Mouse (Mus musculus) ovary, postnatal 10 days (tissue): ENCODE measurements around the gene Tbc1d22a.

Experiments used
- DNase-seq: peaks from one replicate; pipeline ENCODE4 v3.0.0; 2022; ENCODE audit warnings: low spot score

Gene Tbc1d22a

GRCm38 (mm10) chr15:86334745-86335144, 120.5 kb downstream of the Tbc1d22a start:
- DNase-seq = no peak

GRCm38 (mm10) chr15:86335781-86336180, 121.5 kb downstream of the Tbc1d22a start:
- DNase-seq = no peak

DNA sequence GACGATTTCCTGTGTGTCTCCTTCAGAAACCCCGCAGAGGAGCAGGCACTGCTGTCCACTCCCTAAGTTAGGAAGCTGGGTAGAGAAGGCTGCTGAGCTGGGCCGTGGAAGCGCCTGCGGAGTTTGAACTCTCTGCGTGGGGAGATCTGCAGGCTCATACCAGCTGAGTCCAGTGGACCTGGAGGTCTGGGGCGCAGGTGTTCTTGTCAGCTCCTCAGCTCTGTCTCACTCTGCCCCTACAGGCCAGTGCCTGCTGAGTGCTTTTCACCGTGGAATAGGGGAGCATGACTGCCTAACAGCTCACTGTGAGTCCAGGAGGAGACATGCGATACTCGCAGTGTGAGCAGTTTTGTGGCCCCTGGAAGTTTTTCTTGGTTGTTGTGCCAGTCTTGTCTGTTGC, 123.5 kb downstream of the Tbc1d22a start:
- no peak for DNase-seq

DNA sequence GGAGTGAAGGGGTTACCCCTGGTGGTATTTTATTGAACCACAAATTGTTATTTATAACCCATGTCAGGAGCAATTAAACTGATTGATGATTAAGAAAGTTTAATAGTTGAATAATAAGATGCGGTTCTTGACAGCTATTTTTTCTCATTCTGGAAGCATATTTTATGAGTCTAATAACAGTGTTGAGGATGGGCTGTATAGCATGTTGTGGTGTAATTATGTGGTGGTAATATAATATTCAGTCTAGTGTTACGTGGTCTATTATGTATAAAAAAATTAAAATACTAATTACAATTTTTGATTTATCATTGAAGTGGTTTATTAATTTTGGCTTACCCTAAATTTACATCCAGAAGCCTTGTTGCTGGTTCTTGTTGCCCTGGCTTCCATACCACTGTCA, 125.5 kb downstream of the Tbc1d22a start:
- no peak for DNase-seq

DNA sequence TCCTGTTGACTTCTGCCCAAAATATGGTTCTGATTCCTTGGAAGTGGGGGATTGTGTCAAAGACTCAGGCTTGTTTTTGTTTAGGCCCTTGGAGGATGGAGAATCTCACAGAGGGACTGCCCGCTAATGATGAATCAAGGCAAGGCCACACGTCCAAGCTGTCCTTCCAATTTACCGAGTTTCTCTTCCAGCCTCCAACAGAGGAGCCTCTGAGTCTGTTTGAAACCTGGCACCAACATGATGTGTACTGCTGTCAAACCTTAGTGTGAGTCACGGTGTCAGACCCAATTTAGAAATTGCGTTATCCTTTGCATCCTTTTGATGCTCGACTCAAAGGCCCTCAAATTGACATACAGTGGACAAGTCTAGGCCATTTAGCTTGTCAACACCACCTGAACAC, 126.5 kb downstream of the Tbc1d22a start:
- no peak for DNase-seq

GRCm38 (mm10) chr15:86342637-86343375, 128.5 kb downstream of the Tbc1d22a start:
- DNase-seq = no peak

DNA sequence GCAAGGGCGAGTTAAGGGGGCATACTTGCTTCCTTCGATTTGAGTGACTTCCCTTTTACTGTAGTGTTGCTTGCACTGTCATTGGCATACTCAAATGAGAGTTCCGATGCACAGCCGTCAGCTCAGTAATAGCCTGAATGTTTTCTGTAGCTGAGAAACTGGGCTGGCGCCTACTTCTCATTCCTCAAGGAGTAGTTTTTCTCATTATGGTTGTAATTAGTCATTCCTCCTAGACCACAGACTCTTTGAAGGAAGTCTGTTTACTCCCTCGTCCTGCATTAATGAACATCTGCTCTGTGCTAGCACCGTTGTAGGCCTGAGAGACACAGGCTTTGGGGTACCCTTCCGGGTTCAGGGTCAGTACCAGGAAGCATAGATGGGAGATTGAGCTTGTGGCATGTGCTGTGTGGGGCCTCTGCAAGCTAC, 130.7 kb downstream of the Tbc1d22a start:
- no peak for DNase-seq

- no peak for DNase-seq
Observed at GRCm38 (mm10) chr15:86345907-86346306, 131.6 kb downstream of the Tbc1d22a start.

GRCm38 (mm10) chr15:86346606-86347005, 132.3 kb downstream of the Tbc1d22a start:
- no peak for DNase-seq

GRCm38 (mm10) chr15:86354932-86355331, 140.7 kb downstream of the Tbc1d22a start:
- no peak for DNase-seq

- DNase-seq = no peak
Observed at GRCm38 (mm10) chr15:86355857-86356256, 141.6 kb downstream of the Tbc1d22a start.

DNA sequence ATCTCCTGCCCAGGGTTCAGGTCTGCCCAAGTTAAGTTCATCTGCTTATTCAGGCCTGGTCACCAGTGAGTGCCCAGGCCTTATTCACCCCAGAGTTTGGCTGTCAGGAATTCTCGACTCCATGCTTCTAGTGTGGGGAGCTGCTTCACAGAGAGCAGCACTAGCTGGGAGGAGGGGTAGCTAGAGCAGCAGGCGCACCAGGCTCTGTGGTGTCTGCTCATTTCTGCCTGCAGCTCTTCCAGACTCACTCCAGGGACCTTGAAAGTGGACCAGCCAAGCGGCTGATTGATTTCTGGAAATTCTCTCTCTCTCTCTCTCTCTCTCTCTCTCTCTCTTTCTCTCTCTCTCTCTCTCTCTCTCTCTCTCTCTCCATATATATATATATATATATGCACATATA, 146.1 kb downstream of the Tbc1d22a start:
- DNase-seq = no peak

DNA sequence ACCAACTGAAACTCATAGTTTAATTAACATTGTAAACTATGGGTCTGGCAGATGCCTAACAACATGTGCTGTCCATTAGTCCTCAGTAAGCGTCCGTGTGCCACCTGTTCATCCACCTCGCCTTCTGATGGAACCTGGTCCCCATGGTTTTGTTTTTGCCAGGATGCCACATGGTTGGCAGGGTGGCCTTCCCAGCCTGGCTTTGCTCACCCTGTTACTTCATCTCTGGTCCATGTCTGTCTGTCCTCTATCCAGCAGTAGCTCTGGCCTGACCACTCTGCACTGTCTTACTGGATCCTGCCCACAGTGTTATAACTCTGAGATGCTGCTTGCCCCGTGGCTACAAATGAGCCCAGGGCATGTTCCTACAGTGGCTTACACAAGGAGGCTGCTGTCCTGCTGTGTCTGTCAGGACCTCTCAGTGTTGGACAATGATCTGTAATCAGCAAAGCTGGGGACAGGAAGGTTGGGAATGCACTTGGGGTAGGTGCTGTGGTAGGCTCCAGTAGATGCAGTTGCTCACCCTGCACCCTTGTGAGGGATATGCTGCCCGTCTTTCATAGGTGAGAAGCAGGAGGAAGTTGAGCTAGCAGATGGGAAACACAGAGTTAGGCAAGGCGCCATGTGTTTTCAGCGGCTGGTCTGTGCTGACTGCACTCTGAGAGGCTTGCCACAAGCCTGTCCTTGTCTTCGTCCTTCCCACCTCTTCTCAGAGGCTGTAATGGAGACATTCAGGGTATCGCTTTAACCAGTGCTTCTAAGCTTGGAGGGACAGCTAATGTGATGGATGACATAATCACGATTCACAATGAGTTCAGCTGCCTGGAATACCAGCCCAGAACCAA, 148.3 kb downstream of the Tbc1d22a start:
- no peak for DNase-seq

GRCm38 (mm10) chr15:86363841-86364295, 149.6 kb downstream of the Tbc1d22a start:
- no peak for DNase-seq

DNA sequence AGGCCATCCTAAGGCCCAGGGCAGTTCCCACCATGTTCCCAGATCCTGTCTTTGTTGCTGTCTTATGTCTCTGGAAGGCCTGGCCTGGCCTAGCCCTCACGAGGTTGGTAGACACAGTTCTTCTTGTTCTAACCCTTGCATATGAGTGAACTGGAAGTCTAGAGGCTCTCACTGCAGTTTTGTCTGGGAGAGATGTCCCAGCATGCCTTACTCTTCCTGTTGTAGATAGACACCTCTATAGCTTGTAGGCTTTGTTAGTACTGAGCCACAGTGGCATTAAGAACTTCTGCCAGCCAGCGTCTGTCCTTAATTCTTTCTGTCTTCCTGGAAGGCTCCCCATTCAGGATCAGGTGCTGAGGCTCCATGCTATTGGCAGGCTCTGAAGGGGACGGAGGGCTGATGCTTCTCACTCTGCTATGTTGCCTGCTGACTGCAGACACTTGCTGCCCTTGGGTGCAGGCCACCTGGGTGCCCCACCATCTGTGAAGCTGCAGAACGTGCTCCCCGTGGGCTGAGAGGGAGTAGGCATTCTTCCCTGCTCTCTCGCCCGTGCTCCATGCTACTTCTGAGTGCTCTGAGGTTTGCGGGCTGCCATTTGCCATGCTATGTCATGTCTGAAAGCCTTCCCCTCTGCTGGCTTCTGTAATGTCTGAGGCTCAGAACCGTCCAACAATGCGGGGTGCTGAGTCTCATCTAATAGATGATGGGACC, 150.8 kb downstream of the Tbc1d22a start:
- DNase-seq = no peak

DNA sequence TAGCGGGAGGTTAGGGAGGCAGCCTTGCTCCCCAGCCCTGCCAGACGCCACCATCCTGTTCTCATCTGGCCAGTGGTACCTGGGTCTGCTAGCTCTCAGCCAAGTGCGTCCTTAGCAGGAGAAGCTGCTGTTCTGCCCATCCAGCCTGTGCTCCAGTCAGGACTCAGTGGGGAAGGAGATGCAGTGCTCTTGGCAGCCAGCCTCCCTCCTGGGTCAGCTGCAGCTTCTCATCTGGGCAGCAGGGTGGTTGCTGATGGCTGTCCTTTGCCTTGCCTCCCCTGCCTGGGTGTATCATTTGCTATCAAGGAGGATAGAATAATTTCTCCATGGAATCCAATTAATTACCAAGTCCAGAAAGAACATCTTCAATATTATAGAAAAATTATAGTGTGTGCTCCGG, 152.5 kb downstream of the Tbc1d22a start:
- no peak for DNase-seq

GRCm38 (mm10) chr15:86367247-86367646, 153.0 kb downstream of the Tbc1d22a start:
- no peak for DNase-seq

GRCm38 (mm10) chr15:86370846-86371245, 156.6 kb downstream of the Tbc1d22a start:
- DNase-seq = no peak

DNA sequence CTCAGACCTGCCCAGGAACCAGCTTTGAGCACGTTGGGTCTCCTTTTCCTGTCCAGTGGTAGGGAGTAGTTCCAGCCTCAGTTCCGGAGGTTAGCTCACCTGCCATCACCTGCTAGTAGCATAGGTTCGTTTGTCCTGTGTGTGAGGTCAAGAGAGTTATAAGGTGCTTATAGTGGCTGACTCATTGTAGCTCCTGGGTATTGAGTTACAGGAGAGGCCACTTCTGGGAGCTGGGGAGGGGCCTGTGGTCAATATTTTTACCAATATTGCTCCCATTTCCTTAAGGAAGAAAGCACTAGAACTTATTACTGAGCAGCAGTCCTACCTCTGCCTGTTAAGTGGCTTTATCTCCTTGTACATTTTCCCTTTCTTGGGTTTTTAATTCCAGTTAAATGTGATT, 161.0 kb downstream of the Tbc1d22a start:
- DNase-seq = no peak

- DNase-seq = no peak
Observed at GRCm38 (mm10) chr15:86375860-86376394, 161.7 kb downstream of the Tbc1d22a start.

DNA sequence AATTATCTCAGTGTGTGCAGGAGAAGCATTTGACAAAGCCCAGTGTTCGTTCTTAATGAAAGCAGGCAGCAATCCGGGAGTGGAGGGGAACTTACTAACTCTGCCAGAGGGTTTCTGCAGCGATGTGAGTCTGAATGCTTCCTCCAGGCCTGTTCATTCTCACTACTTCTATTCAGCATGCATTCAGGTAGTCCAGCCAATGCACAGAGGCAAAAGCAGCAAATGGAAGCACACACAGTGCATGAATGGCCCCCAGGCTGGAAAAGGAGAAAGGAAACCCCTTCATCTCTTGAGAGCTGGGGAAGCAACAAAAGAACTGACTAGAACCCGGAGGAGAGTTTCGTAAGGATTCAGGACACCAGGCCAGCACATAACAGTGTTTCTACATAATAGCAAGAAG, 169.0 kb downstream of the Tbc1d22a start:
- no peak for DNase-seq

- DNase-seq = no peak
Observed at GRCm38 (mm10) chr15:86385436-86385835, 171.2 kb downstream of the Tbc1d22a start.
